Mouse (Mus musculus) heart, embryonic 15.5 days (tissue): Measurements from ENCODE around the gene Ifna2. TPM values are rescaled to one million over a fixed set of nuclear protein-coding genes. Genes with fewer than 3 reads are reported as not detected.

Experiments
- ATAC-seq: fragments of 200-750 bp; cut with Nextera tagmentation; replicated peaks from 2 replicates; pipeline ENCODE4 v1.8.0; 2017; ENCODE audit warnings: low read depth, moderate TSS enrichment; ENCODE audit not compliant: insufficient number of reproducible peaks, insufficient read depth, low FRiP score
- H3K27ac ChIP-seq: fragments of 300-500 bp; sonication (generic); 2 replicates; pipeline ENCODE4 v1.5.1; 2015; ENCODE audit warnings: mild to moderate bottlenecking, inconsistent platforms
- H3K27me3 ChIP-seq: fragments of 300-500 bp; sonication (generic); 2 replicates; pipeline ENCODE4 v1.6.1; 2015; ENCODE audit warnings: inconsistent platforms
- H3K36me3 ChIP-seq: fragments of 300-500 bp; sonication (generic); 2 replicates; pipeline ENCODE4 v1.6.1; 2015; ENCODE audit warnings: mild to moderate bottlenecking, inconsistent platforms
- H3K4me1 ChIP-seq: fragments of 300-500 bp; sonication (generic); replicated peaks from 2 replicates; pipeline ENCODE4 v1.6.1; 2015; ENCODE audit warnings: inconsistent platforms
- H3K4me2 ChIP-seq: fragments of 300-500 bp; sonication (generic); 2 replicates; pipeline ENCODE4 v1.6.1; 2015; ENCODE audit warnings: inconsistent platforms, mild to moderate bottlenecking, moderate library complexity
- H3K4me3 ChIP-seq: fragments of 300-500 bp; sonication (generic); 2 replicates; pipeline ENCODE4 v1.5.1; 2015; ENCODE audit warnings: mild to moderate bottlenecking, inconsistent platforms
- H3K9ac ChIP-seq: fragments of 300-500 bp; sonication (generic); 2 replicates; pipeline ENCODE4 v1.6.1; 2015; ENCODE audit warnings: mild to moderate bottlenecking, inconsistent platforms
- H3K9me3 ChIP-seq: fragments of 300-500 bp; sonication (generic); replicated peaks from 2 replicates; pipeline ENCODE4 v1.6.1; 2016; ENCODE audit warnings: inconsistent platforms
- WGBS: fragments of 180-500 bp; shearing (Covaris S2); methylation state at CpG from one replicate; pipeline ENCODE4 v1.1.7; 2015; ENCODE audit warnings: mixed read lengths; 5-methylcytosine and 5-hydroxymethylcytosine counted together
- polyA plus RNA-seq: library from polyadenylated mRNA; unstranded; fragments of >200 nt; fragmentation: Nextera tagmentation; extraction: Ambion mirVana; gene quantifications from 2 replicates; pipeline ENCODE4 v1.2.1, GENCODE M21; 2015

Gene Ifna2
- not detected in 2 replicates for polyA plus RNA-seq

- 80% methylated on average over 1 of the region's 1 CpGs for WGBS
- no peak within 1 kb of the TSS for H3K4me2 ChIP-seq
- no peak within 1 kb of the TSS for H3K27ac ChIP-seq
- no peak for ATAC-seq
- H3K9me3 ChIP-seq, result no peaks in the 10 kb centered on the region
- H3K9ac ChIP-seq, result no peak within 1 kb of the TSS
- H3K27me3 ChIP-seq, result no peaks in the 10 kb centered on the region
- no peak within 1 kb of the TSS for H3K4me3 ChIP-seq
- H3K36me3 ChIP-seq, result no peaks in the 10 kb centered on the region
- H3K4me1 ChIP-seq, result no peaks in the 10 kb centered on the region
Observed at GRCm38 (mm10) chr4:88683812-88684211, at the start of gene Ifna2. Ifna2 (minus strand) TSS chr4:88683912.

- Histone ChIP-seq H3K27ac (no peak overlapping the region), H3K27me3 (no peaks in the 10 kb centered on the region), H3K4me1 (no peaks in the 10 kb centered on the region), H3K36me3 (no peaks in the 10 kb centered on the region), H3K4me2 (no peak overlapping the region), H3K4me3 (no peak overlapping the region), H3K9ac (no peak overlapping the region), H3K9me3 (no peaks in the 10 kb centered on the region)
- no peak for ATAC-seq
- WGBS, result 0% methylated on average over 1 of the region's 1 CpGs
Observed at GRCm38 (mm10) chr4:88727324-88727723, 43.6 kb upstream of the Ifna2 start.

GRCm38 (mm10) chr4:88726727-88727126 is 43.0 kb upstream of the Ifna2 start:
- no peak for ATAC-seq
- WGBS, result 70% methylated on average over 6 of the region's 6 CpGs

GRCm38 (mm10) chr4:88723497-88724090 is 39.9 kb upstream of the Ifna2 start:
- WGBS, result 60% methylated on average over 8 of the region's 8 CpGs
- Histone ChIP-seq H3K4me3 (no peak overlapping the region), H3K9me3 (no peaks in the 10 kb centered on the region), H3K4me1 (peaks cover 17% of the 10 kb centered on the region), H3K27ac (no peak overlapping the region), H3K4me2 (no peak overlapping the region), H3K27me3 (no peaks in the 10 kb centered on the region), H3K36me3 (peaks cover 6% of the 10 kb centered on the region), H3K9ac (no peak overlapping the region)
- no peak for ATAC-seq

More at GRCm38 (mm10) chr4:88726727-88727126, 43.0 kb upstream of the Ifna2 start:
- Histone ChIP-seq H3K4me1 (no peaks in the 10 kb centered on the region), H3K9me3 (no peaks in the 10 kb centered on the region), H3K4me3 (no peak overlapping the region), H3K4me2 (no peak overlapping the region), H3K36me3 (no peaks in the 10 kb centered on the region), H3K27ac (no peak overlapping the region), H3K27me3 (no peaks in the 10 kb centered on the region), H3K9ac (no peak overlapping the region)

- Histone ChIP-seq H3K9me3 (no peaks in the 10 kb centered on the region), H3K36me3 (peaks cover 6% of the 10 kb centered on the region), H3K9ac (peak within 1 kb of the TSS; percentile 97), H3K4me2 (peak within 1 kb of the TSS; percentile 69), H3K4me3 (peak within 1 kb of the TSS; percentile 80), H3K27me3 (no peaks in the 10 kb centered on the region), H3K27ac (peak within 1 kb of the TSS; percentile 100), H3K4me1 (peaks cover 21% of the 10 kb centered on the region)
- WGBS, result under 1% methylated on average over 63 of the region's 82 CpGs
- peak; percentile 98 for ATAC-seq
Observed at GRCm38 (mm10) chr4:88721791-88722721, 38.3 kb upstream of the Ifna2 start, which contains the start of the genes Gm26566 and Klhl9. Gm26566 (plus strand) TSS chr4:88721805. Klhl9 (minus strand) TSS chr4:88722465.

- 8% methylated on average over 1 of the region's 1 CpGs for WGBS
- H3K4me2 ChIP-seq, result peak overlapping the region; percentile 69
- H3K9ac ChIP-seq, result peak overlapping the region; percentile 47
- H3K27me3 ChIP-seq, result no peaks in the 10 kb centered on the region
- no peak for ATAC-seq
- peaks cover 33% of the 10 kb centered on the region for H3K4me1 ChIP-seq
- no peaks in the 10 kb centered on the region for H3K9me3 ChIP-seq
- peak overlapping the region; percentile 46 for H3K4me3 ChIP-seq
- peaks cover 14% of the 10 kb centered on the region for H3K36me3 ChIP-seq
- no peak overlapping the region for H3K27ac ChIP-seq
Observed at GRCm38 (mm10) chr4:88718715-88719114, 35.0 kb upstream of the Ifna2 start.

GRCm38 (mm10) chr4:88715059-88715458 is 31.3 kb upstream of the Ifna2 start:
- no peak overlapping the region for H3K9ac ChIP-seq
- no peak overlapping the region for H3K4me3 ChIP-seq

GRCm38 (mm10) chr4:88714281-88714680 is 30.6 kb upstream of the Ifna2 start:
- no peak overlapping the region for H3K4me2 ChIP-seq
- H3K27ac ChIP-seq, result no peak overlapping the region; the same call in 1 of the 2 replicates
- WGBS, result 81% methylated on average over 1 of the region's 1 CpGs
- no peak for ATAC-seq
- H3K27me3 ChIP-seq, result no peaks in the 10 kb centered on the region
- no peak overlapping the region for H3K9ac ChIP-seq
- H3K4me3 ChIP-seq, result no peak overlapping the region
- H3K9me3 ChIP-seq, result no peaks in the 10 kb centered on the region
- H3K36me3 ChIP-seq, result peaks cover 8% of the 10 kb centered on the region
- H3K4me1 ChIP-seq, result peaks cover 20% of the 10 kb centered on the region

More at GRCm38 (mm10) chr4:88715059-88715458, 31.3 kb upstream of the Ifna2 start:
- peaks cover 10% of the 10 kb centered on the region for H3K36me3 ChIP-seq
- no peak overlapping the region for H3K27ac ChIP-seq
- ATAC-seq, result no peak
- peaks cover 22% of the 10 kb centered on the region for H3K4me1 ChIP-seq
- no peaks in the 10 kb centered on the region for H3K9me3 ChIP-seq
- no peaks in the 10 kb centered on the region for H3K27me3 ChIP-seq
- no peak overlapping the region for H3K4me2 ChIP-seq

- no peak overlapping the region for H3K4me3 ChIP-seq
- WGBS, result 82% methylated on average over 1 of the region's 1 CpGs
- ATAC-seq, result no peak
- H3K4me1 ChIP-seq, result no peaks in the 10 kb centered on the region
- no peak overlapping the region for H3K9ac ChIP-seq
- H3K27me3 ChIP-seq, result no peaks in the 10 kb centered on the region
- no peaks in the 10 kb centered on the region for H3K36me3 ChIP-seq
- no peaks in the 10 kb centered on the region for H3K9me3 ChIP-seq
- H3K4me2 ChIP-seq, result no peak overlapping the region
- H3K27ac ChIP-seq, result no peak overlapping the region
Observed at GRCm38 (mm10) chr4:88707128-88707826, 23.6 kb upstream of the Ifna2 start.

- 20% methylated on average over 3 of the region's 3 CpGs for WGBS
- Histone ChIP-seq H3K4me1 (no peaks in the 10 kb centered on the region), H3K4me2 (no peak overlapping the region)
Observed at GRCm38 (mm10) chr4:88705924-88706323, 22.2 kb upstream of the Ifna2 start.

GRCm38 (mm10) chr4:88699301-88699700 is 15.6 kb upstream of the Ifna2 start:
- Histone ChIP-seq H3K4me2 (no peak overlapping the region), H3K4me1 (no peaks in the 10 kb centered on the region), H3K9me3 (no peaks in the 10 kb centered on the region), H3K27ac (no peak overlapping the region), H3K36me3 (no peaks in the 10 kb centered on the region), H3K9ac (no peak overlapping the region), H3K27me3 (no peaks in the 10 kb centered on the region), H3K4me3 (no peak overlapping the region)
- WGBS, result 87% methylated on average over 1 of the region's 1 CpGs
- ATAC-seq, result no peak

More at GRCm38 (mm10) chr4:88705924-88706323, 22.2 kb upstream of the Ifna2 start:
- ATAC-seq, result no peak
- H3K27me3 ChIP-seq, result no peaks in the 10 kb centered on the region
- H3K9me3 ChIP-seq, result no peaks in the 10 kb centered on the region
- H3K27ac ChIP-seq, result no peak overlapping the region
- no peak overlapping the region for H3K9ac ChIP-seq
- no peaks in the 10 kb centered on the region for H3K36me3 ChIP-seq
- no peak overlapping the region for H3K4me3 ChIP-seq
